Mouse (Mus musculus): Measurements from ENCODE around the gene Myl6.
A peak's percentile ranks its signal among the peaks of the same experiment; 100 is the strongest.
"Not testable (repeated sequence)": the region's sequence is repeated elsewhere in the genome, so short reads cannot be mapped to it uniquely, and the experiment has no call there.

Gene Myl6

GRCm38 (mm10) chr10:128509831-128510230 lies 15.9 kb upstream of the Myl6 start:
- DNase-seq (ENCODE audit: extremely low read depth, low read depth) = no peak

- no peak for DNase-seq (ENCODE audit: extremely low read depth, low read depth)
Observed at GRCm38 (mm10) chr10:128509203-128509602, 15.3 kb upstream of the Myl6 start.

- no peak for DNase-seq (ENCODE audit: extremely low read depth, low read depth)
Observed at GRCm38 (mm10) chr10:128508260-128508659, 14.3 kb upstream of the Myl6 start.

- no peak for DNase-seq (ENCODE audit: extremely low read depth, low read depth)
Observed at GRCm38 (mm10) chr10:128505974-128506373, 12.0 kb upstream of the Myl6 start.

- DNase-seq (ENCODE audit: extremely low read depth, low read depth) = not testable (repeated sequence)
Observed at GRCm38 (mm10) chr10:128505371-128505667, 11.4 kb upstream of the Myl6 start.

GRCm38 (mm10) chr10:128504641-128505370 lies 10.9 kb upstream of the Myl6 start:
- DNase-seq (ENCODE audit: extremely low read depth, low read depth) = no peak

- DNase-seq (ENCODE audit: extremely low read depth, low read depth) = no peak
Observed at GRCm38 (mm10) chr10:128504012-128504411, 10.1 kb upstream of the Myl6 start.

GRCm38 (mm10) chr10:128503532-128503931 lies 9.6 kb upstream of the Myl6 start:
- no peak for DNase-seq (ENCODE audit: extremely low read depth, low read depth)

- DNase-seq (ENCODE audit: extremely low read depth, low read depth) = no peak
Observed at GRCm38 (mm10) chr10:128502341-128502740, 8.4 kb upstream of the Myl6 start.

GRCm38 (mm10) chr10:128499116-128499671 lies 5.2 kb upstream of the Myl6 start:
- DNase-seq (ENCODE audit: extremely low read depth, low read depth) = no peak

- DNase-seq (ENCODE audit: extremely low read depth, low read depth) = peak; percentile 96
Observed at GRCm38 (mm10) chr10:128498590-128498989, 4.6 kb upstream of the Myl6 start, which contains the start of gene Myl6b. Gene Myl6b (minus strand): TSS chr10:128498685.

GRCm38 (mm10) chr10:128497134-128497737 lies 3.3 kb upstream of the Myl6 start:
- no peak for DNase-seq (ENCODE audit: extremely low read depth, low read depth)

GRCm38 (mm10) chr10:128496509-128497077 lies 2.6 kb upstream of the Myl6 start:
- DNase-seq (ENCODE audit: extremely low read depth, low read depth) = no peak

GRCm38 (mm10) chr10:128495903-128496302 lies 2.0 kb upstream of the Myl6 start:
- DNase-seq (ENCODE audit: extremely low read depth, low read depth) = peak; percentile 37

GRCm38 (mm10) chr10:128495270-128495669 lies 1.3 kb upstream of the Myl6 start:
- DNase-seq (ENCODE audit: extremely low read depth, low read depth) = no peak

- DNase-seq (ENCODE audit: extremely low read depth, low read depth) = no peak
Observed at GRCm38 (mm10) chr10:128494667-128495245, 811 bp upstream of the Myl6 start.

GRCm38 (mm10) chr10:128493319-128493694 lies 638 bp downstream of the Myl6 start:
- no peak for DNase-seq (ENCODE audit: extremely low read depth, low read depth)

- peak; percentile 53 for DNase-seq (ENCODE audit: extremely low read depth, low read depth)
Observed at GRCm38 (mm10) chr10:128492633-128493311, 1.2 kb downstream of the Myl6 start.

- DNase-seq (ENCODE audit: extremely low read depth, low read depth) = not testable (repeated sequence)
Observed at GRCm38 (mm10) chr10:128492051-128492450, 1.9 kb downstream of the Myl6 start.

- DNase-seq (ENCODE audit: extremely low read depth, low read depth) = no peak
Observed at GRCm38 (mm10) chr10:128491495-128491894, 2.5 kb downstream of the Myl6 start.

GRCm38 (mm10) chr10:128490912-128491311 lies 3.0 kb downstream of the Myl6 start:
- DNase-seq (ENCODE audit: extremely low read depth, low read depth) = no peak

- DNase-seq (ENCODE audit: extremely low read depth, low read depth) = no peak
Observed at GRCm38 (mm10) chr10:128490232-128490631, 3.7 kb downstream of the Myl6 start.

Measured in MEL-GATA-1-ER (cell line).